Mouse (Mus musculus): Measurements from ENCODE around the gene Cpt2. TPM values are rescaled to one million over a fixed set of nuclear protein-coding genes. Genes with fewer than 3 reads are reported as not detected.

Cpt2 gene
- total RNA-seq, 2 experiments from 2014 or later: 6.5 to 6.7 TPM

Other genes starting within 250 kb of the Cpt2 start
- gene Dmrtb1, start 239.4 kb downstream of the Cpt2 start, total RNA-seq (2021): 1 to 10 TPM in 1 of 2 experiments, under 1 TPM in 1; 0.41 to 1.1 TPM
- gene Lrp8, start 121.3 kb downstream of the Cpt2 start, total RNA-seq (2021): 100 to 1,000 TPM in 1 of 2 experiments, 10 to 100 TPM in 1; 74.7 to 112 TPM
- 10 to 100 TPM; 35.2 to 43.4 TPM for gene Magoh, start 43.9 kb downstream of the Cpt2 start, total RNA-seq (2021)
- gene 0610037L13Rik, start 33.8 kb downstream of the Cpt2 start, total RNA-seq (2021): 10 to 100 TPM; 57.2 to 58.9 TPM
- under 1 TPM; 0.72 to 0.79 TPM for gene Slc1a7, start 44.7 kb upstream of the Cpt2 start, total RNA-seq (2021)
- 10 to 100 TPM in 1 of 2 experiments, 1 to 10 TPM in 1; 6.2 to 11.3 TPM for gene Podn, start 172.8 kb upstream of the Cpt2 start, total RNA-seq (2021)
- gene Scp2, start 221.4 kb upstream of the Cpt2 start, total RNA-seq (2021): 100 to 1,000 TPM in 1 of 2 experiments, 10 to 100 TPM in 1; 84.0 to 115 TPM
- 10 to 100 TPM; 10.9 to 13.3 TPM for gene Echdc2, start 241.8 kb upstream of the Cpt2 start, total RNA-seq (2021)